Mouse (Mus musculus): ENCODE data around the gene Wdr73. TPM values are rescaled to one million over a fixed set of nuclear protein-coding genes. Genes with fewer than 3 reads are reported as not detected.

Gene Wdr73
- polyA plus RNA-seq, 1 experiment from 2014 or later = 29.8 TPM

GRCm38 (mm10) chr7:80844691-80845090 lies 56.4 kb downstream of the Wdr73 start:
- H3K27me3 ChIP-seq (ENCODE audit: insufficient read depth, low read length) = no peaks in the 10 kb centered on the region
- WGBS = 77% methylated on average over 12 of the region's 12 CpGs
- no peak overlapping the region for H3K27ac ChIP-seq
- no peaks in the 10 kb centered on the region for H3K36me3 ChIP-seq (ENCODE audit: insufficient read depth, low read length)
- no peak for TF ChIP-seq CTCF (IDR thresholded peaks at IDR 0.05; ENCODE audit: low read depth)
- DNase-seq (ENCODE audit: low spot score) (no peak), ATAC-seq (replicated peaks; ENCODE audit: low FRiP score, low read depth) (no peak)
- H3K4me2 ChIP-seq (ENCODE audit: low read length) = no peak overlapping the region
- H3K9me3 ChIP-seq (replicated peaks; ENCODE audit: low read length) = no peaks in the 10 kb centered on the region
- no peak overlapping the region for H3K9ac ChIP-seq (ENCODE audit: low read depth, low read length)
- H3K4me3 ChIP-seq (replicated peaks; ENCODE audit: low read depth, low read length) = no peak overlapping the region
- H3K4me1 ChIP-seq (replicated peaks; ENCODE audit: insufficient read depth, low read length) = no peaks in the 10 kb centered on the region

GRCm38 (mm10) chr7:80843910-80844640 lies 57.0 kb downstream of the Wdr73 start:
- H3K27ac ChIP-seq = no peak overlapping the region

GRCm38 (mm10) chr7:80843176-80843575 lies 57.9 kb downstream of the Wdr73 start:
- H3K36me3 ChIP-seq (ENCODE audit: insufficient read depth, low read length) = no peaks in the 10 kb centered on the region
- no peak for TF ChIP-seq CTCF (IDR thresholded peaks at IDR 0.05; ENCODE audit: low read depth)

More at GRCm38 (mm10) chr7:80843910-80844640, 57.0 kb downstream of the Wdr73 start:
- H3K9me3 ChIP-seq (replicated peaks; ENCODE audit: low read length) = no peaks in the 10 kb centered on the region
- TF ChIP-seq CTCF (IDR thresholded peaks at IDR 0.05; ENCODE audit: low read depth) = no peak
- H3K36me3 ChIP-seq (ENCODE audit: insufficient read depth, low read length) = no peaks in the 10 kb centered on the region
- H3K4me2 ChIP-seq (ENCODE audit: low read length) = no peak overlapping the region
- H3K9ac ChIP-seq (ENCODE audit: low read depth, low read length) = no peak overlapping the region
- H3K4me3 ChIP-seq (replicated peaks; ENCODE audit: low read depth, low read length) = no peak overlapping the region
- H3K27me3 ChIP-seq (ENCODE audit: insufficient read depth, low read length) = no peaks in the 10 kb centered on the region
- H3K4me1 ChIP-seq (replicated peaks; ENCODE audit: insufficient read depth, low read length) = no peaks in the 10 kb centered on the region
- 89% methylated on average over 8 of the region's 8 CpGs for WGBS
- DNase-seq (ENCODE audit: low spot score) = no peak
- ATAC-seq (replicated peaks; ENCODE audit: low FRiP score, low read depth) = no peak

GRCm38 (mm10) chr7:80842132-80842531 lies 58.9 kb downstream of the Wdr73 start:
- Histone ChIP-seq H3K27me3 (ENCODE audit: insufficient read depth, low read length) (no peaks in the 10 kb centered on the region), H3K36me3 (ENCODE audit: insufficient read depth, low read length) (no peaks in the 10 kb centered on the region), H3K9me3 (replicated peaks; ENCODE audit: low read length) (no peaks in the 10 kb centered on the region), H3K27ac (no peak overlapping the region), H3K4me1 (replicated peaks; ENCODE audit: insufficient read depth, low read length) (0 out of 2 replicates have a peak, but pooled peaks cover 5% of the 10 kb centered on the region), H3K4me3 (replicated peaks; ENCODE audit: low read depth, low read length) (no peak overlapping the region), H3K4me2 (ENCODE audit: low read length) (no peak overlapping the region), H3K9ac (ENCODE audit: low read depth, low read length) (no peak overlapping the region)
- ATAC-seq (replicated peaks; ENCODE audit: low FRiP score, low read depth) (no peak), DNase-seq (ENCODE audit: low spot score) (no peak)
- no peak for TF ChIP-seq CTCF (IDR thresholded peaks at IDR 0.05; ENCODE audit: low read depth)
- WGBS = 74% methylated on average over 5 of the region's 5 CpGs

More at GRCm38 (mm10) chr7:80843176-80843575, 57.9 kb downstream of the Wdr73 start:
- Histone ChIP-seq H3K4me3 (replicated peaks; ENCODE audit: low read depth, low read length) (no peak overlapping the region), H3K9ac (ENCODE audit: low read depth, low read length) (no peak overlapping the region), H3K9me3 (replicated peaks; ENCODE audit: low read length) (no peaks in the 10 kb centered on the region), H3K27ac (no peak overlapping the region), H3K4me2 (ENCODE audit: low read length) (no peak overlapping the region), H3K27me3 (ENCODE audit: insufficient read depth, low read length) (no peaks in the 10 kb centered on the region), H3K4me1 (replicated peaks; ENCODE audit: insufficient read depth, low read length) (0 out of 2 replicates have a peak, but pooled peaks cover 2% of the 10 kb centered on the region)
- WGBS = 70% methylated on average over 1 of the region's 1 CpGs
- no peak for DNase-seq (ENCODE audit: low spot score)
- ATAC-seq (replicated peaks; ENCODE audit: low FRiP score, low read depth) = no peak

- Histone ChIP-seq H3K4me3 (replicated peaks; ENCODE audit: low read depth, low read length) (no peak overlapping the region), H3K4me2 (ENCODE audit: low read length) (no peak overlapping the region), H3K27ac (no peak overlapping the region), H3K9me3 (replicated peaks; ENCODE audit: low read length) (no peaks in the 10 kb centered on the region), H3K27me3 (ENCODE audit: insufficient read depth, low read length) (no peaks in the 10 kb centered on the region), H3K4me1 (replicated peaks; ENCODE audit: insufficient read depth, low read length) (0 out of 2 replicates have a peak, but pooled peaks cover 5% of the 10 kb centered on the region), H3K36me3 (ENCODE audit: insufficient read depth, low read length) (no peaks in the 10 kb centered on the region), H3K9ac (ENCODE audit: low read depth, low read length) (no peak overlapping the region)
- 77% methylated on average over 4 of the region's 4 CpGs for WGBS
- no peak for ATAC-seq (replicated peaks; ENCODE audit: low FRiP score, low read depth)
- TF ChIP-seq CTCF (IDR thresholded peaks at IDR 0.05; ENCODE audit: low read depth) = no peak
- no peak for DNase-seq (ENCODE audit: low spot score)
These were observed 60.1 kb downstream of the Wdr73 start for GRCm38 (mm10) chr7:80840937-80841336.

Other genes with a start within 250 kb of the Wdr73 start
- 18.5 and 18.9 TPM in 2 replicates for gene Crtc3, start 212.4 kb downstream of the Wdr73 start, polyA plus RNA-seq (2015; fragmentation: Nextera tagmentation; extraction: Ambion mirVana)
- gene Iqgap1, start 75.3 kb downstream of the Wdr73 start, polyA plus RNA-seq (2015; fragmentation: Nextera tagmentation; extraction: Ambion mirVana) = 77.0 and 83.7 TPM in 2 replicates
- gene Zscan2, start 40.3 kb downstream of the Wdr73 start, polyA plus RNA-seq (2015; fragmentation: Nextera tagmentation; extraction: Ambion mirVana) = 2.7 TPM in 2 replicates
- 9.3 and 10.5 TPM in 2 replicates for gene Nmb, start 3.8 kb upstream of the Wdr73 start, polyA plus RNA-seq (2015; fragmentation: Nextera tagmentation; extraction: Ambion mirVana)
- gene Sec11a, start 46.5 kb upstream of the Wdr73 start, polyA plus RNA-seq (2015; fragmentation: Nextera tagmentation; extraction: Ambion mirVana) = 222 and 226 TPM in 2 replicates
- gene Zfp592, start 92.4 kb upstream of the Wdr73 start, polyA plus RNA-seq (2015; fragmentation: Nextera tagmentation; extraction: Ambion mirVana) = 8.6 and 9.7 TPM in 2 replicates
- gene Alpk3, start 156.3 kb upstream of the Wdr73 start, polyA plus RNA-seq (2015; fragmentation: Nextera tagmentation; extraction: Ambion mirVana) = 0.18 and 0.22 TPM in 2 replicates
- 1.1 and 1.3 TPM in 2 replicates for gene Slc28a1, start 213.5 kb upstream of the Wdr73 start, polyA plus RNA-seq (2015; fragmentation: Nextera tagmentation; extraction: Ambion mirVana)

All from kidney, postnatal 0 days (tissue).